Mouse (Mus musculus): ENCODE measurements at regions not wholly inside any gene's neighbourhood (a gene's known extent, or its start where the extent isn't known, plus 50 kb on each side); places are given as distances from the start of the nearest gene placed in this dataset.

GRCm38 (mm10) chr6:98483319-98484123 is 141.0 kb upstream of the Gm765 start:
- WGBS = 71% methylated on average over 3 of the region's 3 CpGs
- no peak for DNase-seq
- H3K27me3 ChIP-seq (ENCODE audit: control insufficient read depth, insufficient read depth, low read length) = no peaks in the 10 kb centered on the region
- H3K27ac ChIP-seq (ENCODE audit: control insufficient read depth, insufficient read depth, low read length) = no peak overlapping the region
- H3K4me3 ChIP-seq (ENCODE audit: control insufficient read depth, insufficient read depth, low read length) = no peak overlapping the region
- no peaks in the 10 kb centered on the region for H3K4me1 ChIP-seq (replicated peaks; ENCODE audit: control insufficient read depth, insufficient read depth, low read length)
- H3K36me3 ChIP-seq (ENCODE audit: control insufficient read depth, insufficient read depth, low read length) = no peaks in the 10 kb centered on the region
- no peak for TF ChIP-seq POLR2A (IDR thresholded peaks at IDR 0.05; ENCODE audit: control insufficient read depth, extremely low read depth, insufficient read depth, low read length, poor library complexity)

- WGBS = 92% methylated on average over 2 of the region's 2 CpGs
- TF ChIP-seq CTCF (IDR thresholded peaks at IDR 0.05; ENCODE audit: borderline replicate concordance, control insufficient read depth, extremely low read depth, insufficient read depth, low read length, poor library complexity) = no peak
- TF ChIP-seq POLR2A (IDR thresholded peaks at IDR 0.05; ENCODE audit: control insufficient read depth, extremely low read depth, insufficient read depth, low read length, poor library complexity) = no peak
- Histone ChIP-seq H3K27me3 (ENCODE audit: control insufficient read depth, insufficient read depth, low read length) (no peaks in the 10 kb centered on the region), H3K36me3 (ENCODE audit: control insufficient read depth, insufficient read depth, low read length) (no peaks in the 10 kb centered on the region), H3K4me1 (replicated peaks; ENCODE audit: control insufficient read depth, insufficient read depth, low read length) (no peaks in the 10 kb centered on the region), H3K27ac (ENCODE audit: control insufficient read depth, insufficient read depth, low read length) (no peak overlapping the region), H3K4me3 (ENCODE audit: control insufficient read depth, insufficient read depth, low read length) (no peak overlapping the region)
- DNase-seq = no peak
Measured at GRCm38 (mm10) chr6:98482319-98482718, 139.8 kb upstream of the Gm765 start.

GRCm38 (mm10) chr6:98467563-98467962 is 125.0 kb upstream of the Gm765 start:
- no peak for DNase-seq
- H3K27me3 ChIP-seq (ENCODE audit: control insufficient read depth, insufficient read depth, low read length) = no peaks in the 10 kb centered on the region
- no peaks in the 10 kb centered on the region for H3K4me1 ChIP-seq (replicated peaks; ENCODE audit: control insufficient read depth, insufficient read depth, low read length)
- no peaks in the 10 kb centered on the region for H3K36me3 ChIP-seq (ENCODE audit: control insufficient read depth, insufficient read depth, low read length)
- no peak overlapping the region for H3K27ac ChIP-seq (ENCODE audit: control insufficient read depth, insufficient read depth, low read length)
- H3K4me3 ChIP-seq (ENCODE audit: control insufficient read depth, insufficient read depth, low read length) = no peak overlapping the region
- TF ChIP-seq POLR2A (IDR thresholded peaks at IDR 0.05; ENCODE audit: control insufficient read depth, extremely low read depth, insufficient read depth, low read length, poor library complexity) = no peak

GRCm38 (mm10) chr6:98452277-98452676 is 109.7 kb upstream of the Gm765 start:
- DNase-seq = no peak
- H3K27ac ChIP-seq (ENCODE audit: control insufficient read depth, insufficient read depth, low read length) = no peak overlapping the region
- no peaks in the 10 kb centered on the region for H3K27me3 ChIP-seq (ENCODE audit: control insufficient read depth, insufficient read depth, low read length)
- WGBS = 86% methylated on average over 7 of the region's 7 CpGs
- H3K36me3 ChIP-seq (ENCODE audit: control insufficient read depth, insufficient read depth, low read length) = no peaks in the 10 kb centered on the region
- H3K4me3 ChIP-seq (ENCODE audit: control insufficient read depth, insufficient read depth, low read length) = no peak overlapping the region
- no peak for TF ChIP-seq CTCF (IDR thresholded peaks at IDR 0.05; ENCODE audit: borderline replicate concordance, control insufficient read depth, extremely low read depth, insufficient read depth, low read length, poor library complexity)
- no peak for TF ChIP-seq POLR2A (IDR thresholded peaks at IDR 0.05; ENCODE audit: control insufficient read depth, extremely low read depth, insufficient read depth, low read length, poor library complexity)
- H3K4me1 ChIP-seq (replicated peaks; ENCODE audit: control insufficient read depth, insufficient read depth, low read length) = no peaks in the 10 kb centered on the region

GRCm38 (mm10) chr6:98435676-98436075 is 93.1 kb upstream of the Gm765 start:
- Histone ChIP-seq H3K27ac (ENCODE audit: control insufficient read depth, insufficient read depth, low read length) (no peak overlapping the region), H3K4me1 (replicated peaks; ENCODE audit: control insufficient read depth, insufficient read depth, low read length) (no peaks in the 10 kb centered on the region), H3K27me3 (ENCODE audit: control insufficient read depth, insufficient read depth, low read length) (no peaks in the 10 kb centered on the region), H3K4me3 (ENCODE audit: control insufficient read depth, insufficient read depth, low read length) (no peak overlapping the region), H3K36me3 (ENCODE audit: control insufficient read depth, insufficient read depth, low read length) (no peaks in the 10 kb centered on the region)
- 31% methylated on average over 6 of the region's 6 CpGs for WGBS
- DNase-seq = no peak
- TF ChIP-seq CTCF (IDR thresholded peaks at IDR 0.05; ENCODE audit: borderline replicate concordance, control insufficient read depth, extremely low read depth, insufficient read depth, low read length, poor library complexity) (no peak), POLR2A (IDR thresholded peaks at IDR 0.05; ENCODE audit: control insufficient read depth, extremely low read depth, insufficient read depth, low read length, poor library complexity) (no peak)

- no peak for TF ChIP-seq CTCF (IDR thresholded peaks at IDR 0.05; ENCODE audit: borderline replicate concordance, control insufficient read depth, extremely low read depth, insufficient read depth, low read length, poor library complexity)
- no peak for TF ChIP-seq POLR2A (IDR thresholded peaks at IDR 0.05; ENCODE audit: control insufficient read depth, extremely low read depth, insufficient read depth, low read length, poor library complexity)
- H3K4me1 ChIP-seq (replicated peaks; ENCODE audit: control insufficient read depth, insufficient read depth, low read length) = no peaks in the 10 kb centered on the region
- no peak for DNase-seq
- 91% methylated on average over 6 of the region's 6 CpGs for whole genome bisulfite sequencing
- H3K27ac ChIP-seq (ENCODE audit: control insufficient read depth, insufficient read depth, low read length) = no peak overlapping the region
- H3K27me3 ChIP-seq (ENCODE audit: control insufficient read depth, insufficient read depth, low read length) = no peaks in the 10 kb centered on the region
- no peak overlapping the region for H3K4me3 ChIP-seq (ENCODE audit: control insufficient read depth, insufficient read depth, low read length)
- no peaks in the 10 kb centered on the region for H3K36me3 ChIP-seq (ENCODE audit: control insufficient read depth, insufficient read depth, low read length)
Measured at GRCm38 (mm10) chr6:98433286-98433685, 90.7 kb upstream of the Gm765 start.

- Histone ChIP-seq H3K4me1 (replicated peaks; ENCODE audit: control insufficient read depth, insufficient read depth, low read length) (no peaks in the 10 kb centered on the region), H3K27ac (ENCODE audit: control insufficient read depth, insufficient read depth, low read length) (no peak overlapping the region), H3K27me3 (ENCODE audit: control insufficient read depth, insufficient read depth, low read length) (no peaks in the 10 kb centered on the region), H3K36me3 (ENCODE audit: control insufficient read depth, insufficient read depth, low read length) (no peaks in the 10 kb centered on the region), H3K4me3 (ENCODE audit: control insufficient read depth, insufficient read depth, low read length) (no peak overlapping the region)
- TF ChIP-seq POLR2A (IDR thresholded peaks at IDR 0.05; ENCODE audit: control insufficient read depth, extremely low read depth, insufficient read depth, low read length, poor library complexity) (no peak), CTCF (IDR thresholded peaks at IDR 0.05; ENCODE audit: borderline replicate concordance, control insufficient read depth, extremely low read depth, insufficient read depth, low read length, poor library complexity) (no peak)
- 82% methylated on average over 5 of the region's 5 CpGs for WGBS
- no peak for DNase-seq
Measured at GRCm38 (mm10) chr6:98429120-98429519, 86.6 kb upstream of the Gm765 start.

Measured in thymus, adult 2 months (tissue).